Mouse (Mus musculus) adrenal gland, adult 2 months (tissue): ENCODE data around the gene Barx1. TPM values are rescaled to one million over a fixed set of nuclear protein-coding genes. Genes with fewer than 3 reads are reported as not detected.

Source experiments
- polyA plus RNA-seq: library from polyadenylated mRNA; depleted of rRNA; stranded (reverse); fragments of >200 nt; gene quantifications from 2 replicates; pipeline ENCODE4 v1.2.3, GENCODE M21; 2012; rRNA removed
- total RNA-seq, 2 experiments: library from RNA; stranded (reverse); gene quantifications; 2 replicates each; pipeline ENCODE4 v1.2.3; 2021

Gene Barx1
- total and polyA plus RNA-seq, 3 experiments = not detected

Other genes starting within 250 kb of the Barx1 start
- gene Zfp169, start 149.5 kb upstream of the Barx1 start, total RNA-seq = 1 to 10 TPM; 6.5 to 6.9 TPM
- gene Zfp169, start 149.5 kb upstream of the Barx1 start, polyA plus RNA-seq = 2.6 and 2.7 TPM in 2 replicates
- not detected for gene A830005F24Rik, start 149.4 kb upstream of the Barx1 start, total RNA-seq
- gene A830005F24Rik, start 149.4 kb upstream of the Barx1 start, polyA plus RNA-seq = not detected in 2 replicates
- gene Ptpdc1, start 37.3 kb upstream of the Barx1 start, total RNA-seq = 1 to 10 TPM; 4.6 to 9.8 TPM
- 1.3 and 1.4 TPM in 2 replicates for gene Ptpdc1, start 37.3 kb upstream of the Barx1 start, polyA plus RNA-seq
- gene Phf2, start 208.1 kb downstream of the Barx1 start, total RNA-seq = 10 to 100 TPM; 41.2 to 42.9 TPM
- 19.5 and 22.2 TPM in 2 replicates for gene Phf2, start 208.1 kb downstream of the Barx1 start, polyA plus RNA-seq